Mouse (Mus musculus) erythroblast, embryonic 14.5 days (primary cell): ENCODE results near the gene Serhl.
"Not testable (repeated sequence)": the region's sequence is repeated elsewhere in the genome, so short reads cannot be mapped to it uniquely, and the experiment has no call there.

Source experiments
- GATA1 ChIP-seq: IDR thresholded peaks from 2 replicates; pipeline ENCODE4 v1.6.1; 2012; ENCODE audit warnings: low read length, inconsistent platforms, mixed read lengths
- TAL1 ChIP-seq: IDR thresholded peaks from 3 replicates; pipeline ENCODE4 v1.6.1; 2012; ENCODE audit warnings: low read length, inconsistent platforms, mixed read lengths

DNA sequence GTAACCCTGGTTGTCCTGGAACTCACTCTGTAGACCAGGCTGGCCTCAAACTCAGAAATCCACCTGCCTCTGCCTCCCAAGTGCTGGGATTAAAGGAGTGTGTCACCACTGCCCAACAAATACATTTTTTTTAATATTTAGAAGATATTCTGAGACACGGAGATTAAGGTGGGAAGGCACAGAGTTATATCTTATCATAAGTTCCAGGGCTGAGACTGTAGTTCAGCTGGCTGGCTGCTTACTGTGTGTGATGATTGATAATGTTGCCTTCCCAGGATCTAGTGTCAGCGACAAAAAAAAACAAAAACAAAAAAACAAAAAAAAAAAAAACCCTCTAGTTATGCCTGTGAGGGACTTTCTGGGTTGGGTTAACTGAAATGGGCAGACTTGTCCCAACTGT, 26.7 kb upstream of the Serhl start:
- not testable (repeated sequence) for TF ChIP-seq GATA1, TAL1
